Mouse (Mus musculus) ES-Bruce4 (cell line): Measurements from ENCODE around the gene Krt16. TPM values are rescaled to one million over a fixed set of nuclear protein-coding genes. Genes with fewer than 3 reads are reported as not detected.
A peak's percentile ranks its signal among the peaks of the same experiment; 100 is the strongest.

ENCODE experiments used
- H3K27ac ChIP-seq: 2 replicates; pipeline ENCODE4 v1.5.1; 2012; ENCODE audit warnings: low read length, inconsistent platforms; ENCODE audit not compliant: insufficient read depth
- H3K27me3 ChIP-seq: 2 replicates; pipeline ENCODE4 v1.6.1; 2012; ENCODE audit warnings: mild to moderate bottlenecking, low read length, inconsistent platforms; ENCODE audit not compliant: control insufficient read depth, poor library complexity, insufficient read depth, severe bottlenecking
- H3K36me3 ChIP-seq: 2 replicates; pipeline ENCODE4 v1.6.1; 2012; ENCODE audit warnings: inconsistent platforms, mild to moderate bottlenecking, low read length, moderate library complexity; ENCODE audit not compliant: control insufficient read depth, poor library complexity, insufficient read depth, severe bottlenecking
- H3K4me1 ChIP-seq: one replicate; pipeline ENCODE4 v1.8.1; 2011; ENCODE audit warnings: low read length; ENCODE audit not compliant: control insufficient read depth, insufficient read depth
- H3K4me3 ChIP-seq: 2 replicates; pipeline ENCODE4 v1.5.1; 2011; ENCODE audit warnings: low read depth, mild to moderate bottlenecking, low read length
- H3K9ac ChIP-seq: 2 replicates; pipeline ENCODE4 v1.6.1; 2012; ENCODE audit warnings: low read depth, mild to moderate bottlenecking, inconsistent platforms; ENCODE audit not compliant: poor library complexity, severe bottlenecking
- H3K9me3 ChIP-seq: replicated peaks from 2 replicates; pipeline ENCODE4 v1.6.1; 2012; ENCODE audit warnings: mild to moderate bottlenecking, low read length, inconsistent platforms; ENCODE audit not compliant: control insufficient read depth, poor library complexity, insufficient read depth, severe bottlenecking
- CTCF ChIP-seq: IDR thresholded peaks from one replicate; pipeline ENCODE4 v1.8.1; 2011; ENCODE audit warnings: low read depth, low read length
- EP300 ChIP-seq: IDR thresholded peaks from 2 replicates; pipeline ENCODE4 v1.6.1; 2011; ENCODE audit warnings: low read depth, low read length; ENCODE audit not compliant: insufficient read depth
- POLR2A ChIP-seq: IDR thresholded peaks from one replicate; pipeline ENCODE4 v1.8.1; 2011; ENCODE audit warnings: low read length; ENCODE audit not compliant: insufficient read depth
- polyA plus RNA-seq: library from polyadenylated mRNA; stranded (reverse); fragments of >200 nt; gene quantifications from 2 replicates; pipeline ENCODE4 v1.2.4, GENCODE M21; 2011; ENCODE audit warnings: low read depth; ENCODE audit not compliant: missing spikeins, insufficient read depth, insufficient read length

Gene Krt16
- polyA plus RNA-seq, 1 experiment = not detected

GRCm38 (mm10) chr11:100287024-100287423, 38.3 kb upstream of the Krt16 start:
- TF ChIP-seq EP300 (no peak), POLR2A (no peak), CTCF (no peak)
- Histone ChIP-seq H3K36me3 (no peaks in the 10 kb centered on the region), H3K27ac (peak overlapping the region; percentile 46), H3K4me3 (peak overlapping the region; percentile 7; the same call in 1 of the 2 replicates), H3K9ac (no peak overlapping the region), H3K9me3 (no peaks in the 10 kb centered on the region), H3K27me3 (no peaks in the 10 kb centered on the region), H3K4me1 (peaks cover 15% of the 10 kb centered on the region)

- Histone ChIP-seq H3K9ac (no peak overlapping the region), H3K36me3 (no peaks in the 10 kb centered on the region), H3K4me1 (peaks cover 18% of the 10 kb centered on the region), H3K27ac (peak overlapping the region; percentile 7; the same call in 1 of the 2 replicates), H3K27me3 (no peaks in the 10 kb centered on the region), H3K9me3 (no peaks in the 10 kb centered on the region), H3K4me3 (no peak overlapping the region)
- TF ChIP-seq CTCF (no peak), EP300 (peak; percentile 78; the same call in 1 of the 2 replicates), POLR2A (no peak)
These were observed 36.3 kb upstream of the Krt16 start for GRCm38 (mm10) chr11:100284988-100285387.

- peaks cover 14% of the 10 kb centered on the region for H3K4me1 ChIP-seq
- TF ChIP-seq EP300 (no peak), POLR2A (no peak), CTCF (peak; percentile 96)
- H3K4me3 ChIP-seq = no peak overlapping the region
- no peaks in the 10 kb centered on the region for H3K9me3 ChIP-seq
- no peak overlapping the region for H3K27ac ChIP-seq
- H3K36me3 ChIP-seq = no peaks in the 10 kb centered on the region
- no peaks in the 10 kb centered on the region for H3K27me3 ChIP-seq
- no peak overlapping the region for H3K9ac ChIP-seq
These were observed 33.8 kb upstream of the Krt16 start for GRCm38 (mm10) chr11:100282549-100282948.

GRCm38 (mm10) chr11:100281596-100282544, 33.2 kb upstream of the Krt16 start:
- TF ChIP-seq EP300 = no peak
- peak; percentile 49 for TF ChIP-seq CTCF
- H3K27ac ChIP-seq = peak overlapping the region; percentile 62
- H3K4me3 ChIP-seq = no peak overlapping the region
- H3K36me3 ChIP-seq = no peaks in the 10 kb centered on the region
- H3K4me1 ChIP-seq = peaks cover 14% of the 10 kb centered on the region
- H3K9me3 ChIP-seq = no peaks in the 10 kb centered on the region
- peak overlapping the region; percentile 7 for H3K9ac ChIP-seq
- no peaks in the 10 kb centered on the region for H3K27me3 ChIP-seq

- Histone ChIP-seq H3K36me3 (no peaks in the 10 kb centered on the region), H3K9ac (0 out of 2 replicates have a peak overlapping the region, but pooled peaks have one; percentile 22), H3K4me3 (no peak overlapping the region), H3K27me3 (no peaks in the 10 kb centered on the region), H3K9me3 (no peaks in the 10 kb centered on the region), H3K27ac (peak overlapping the region; percentile 79), H3K4me1 (peaks cover 14% of the 10 kb centered on the region)
- no peak for TF ChIP-seq CTCF
- peak; percentile 32; the same call in 1 of the 2 replicates for TF ChIP-seq EP300
- no peak for TF ChIP-seq POLR2A
These were observed 30.1 kb upstream of the Krt16 start for GRCm38 (mm10) chr11:100278759-100279158.
